Mouse (Mus musculus) ES-Bruce4 (cell line): ENCODE data around the gene Eif6.

ENCODE experiments used
- CTCF ChIP-seq: IDR thresholded peaks from one replicate; pipeline ENCODE4 v1.8.1; 2011; ENCODE audit warnings: low read depth, low read length
- POLR2A ChIP-seq: IDR thresholded peaks from one replicate; pipeline ENCODE4 v1.8.1; 2011; ENCODE audit warnings: low read length; ENCODE audit not compliant: insufficient read depth

- no peak for TF ChIP-seq CTCF
- no peak for TF ChIP-seq POLR2A
These were observed 51.6 kb downstream of the Eif6 start, which contains the start of gene Mmp24 for GRCm38 (mm10) chr2:155774927-155775684.
